Mouse (Mus musculus) heart, embryonic 14.5 days (tissue): Measurements from ENCODE around the gene Sptlc3. TPM values are rescaled to one million over a fixed set of nuclear protein-coding genes. Genes with fewer than 3 reads are reported as not detected.

Experiments used
- ATAC-seq: fragments of 200-750 bp; cut with Nextera tagmentation; 2 replicates; pipeline ENCODE4 v1.8.0; 2017; ENCODE audit warnings: low read depth, moderate TSS enrichment; ENCODE audit not compliant: insufficient number of reproducible peaks, insufficient read depth, low FRiP score
- H3K27ac ChIP-seq, 2 experiments: fragments of 200-500 bp in 1 of 2; fragments of 300-500 bp in 1 of 2; sonication (generic) in 1 of 2; replicated peaks in 1 of 2; 2 replicates each; pipeline ENCODE4 v1.5.1; 2012 to 2014; ENCODE audit warnings: low read depth in 2 of 2, low read length in 2 of 2, control low read depth in 1 of 2, mild to moderate bottlenecking in 1 of 2, mixed read lengths in 1 of 2; ENCODE audit not compliant: control insufficient read depth in 1 of 2, insufficient read depth in 1 of 2
- H3K27me3 ChIP-seq: fragments of 300-500 bp; sonication (generic); 2 replicates; pipeline ENCODE4 v1.6.1; 2014; ENCODE audit warnings: mild to moderate bottlenecking, low read length, control low read depth; ENCODE audit not compliant: control insufficient read depth, insufficient read depth
- H3K36me3 ChIP-seq: fragments of 300-500 bp; sonication (generic); 2 replicates; pipeline ENCODE4 v1.6.1; 2014; ENCODE audit warnings: mild to moderate bottlenecking, control low read depth, low read length, mixed read lengths; ENCODE audit not compliant: control insufficient read depth, insufficient read depth
- H3K4me1 ChIP-seq, 2 experiments: fragments of 200-500 bp in 1 of 2; fragments of 300-500 bp in 1 of 2; sonication (generic) in 1 of 2; 2 replicates each; pipeline ENCODE4 v1.6.1; 2012 to 2014; ENCODE audit warnings: low read length in 2 of 2, control low read depth in 1 of 2, mixed read lengths in 1 of 2; ENCODE audit not compliant: control insufficient read depth in 2 of 2, insufficient read depth in 2 of 2
- H3K4me2 ChIP-seq: fragments of 300-500 bp; sonication (generic); 2 replicates; pipeline ENCODE4 v1.6.1; 2014; ENCODE audit warnings: mild to moderate bottlenecking, low read length
- H3K4me3 ChIP-seq, 2 experiments: fragments of 200-500 bp in 1 of 2; fragments of 300-500 bp in 1 of 2; sonication (generic) in 1 of 2; 2 replicates each; pipeline ENCODE4 v1.5.1; 2012 to 2014; ENCODE audit warnings: low read length in 2 of 2, mild to moderate bottlenecking in 2 of 2, control low read depth in 1 of 2, low read depth in 1 of 2, moderate library complexity in 1 of 2; ENCODE audit not compliant: control insufficient read depth in 1 of 2, insufficient read depth in 1 of 2
- H3K9ac ChIP-seq: fragments of 300-500 bp; sonication (generic); 2 replicates; pipeline ENCODE4 v1.6.1; 2014; ENCODE audit warnings: mild to moderate bottlenecking, low read length
- H3K9me3 ChIP-seq: fragments of 300-500 bp; sonication (generic); 2 replicates; pipeline ENCODE4 v1.6.1; 2016; ENCODE audit warnings: low read length, control low read depth; ENCODE audit not compliant: control insufficient read depth
- WGBS: fragments of 180-500 bp; shearing (Covaris S2); extraction: QIAGEN DNeasy Blood & Tissue Kit; methylation state at CpG from one replicate; pipeline ENCODE4 v1.1.7; 2014; 5-methylcytosine and 5-hydroxymethylcytosine counted together
- polyA plus RNA-seq: library from polyadenylated mRNA; unstranded; fragments of >200 nt; fragmentation: Nextera tagmentation; extraction: Ambion mirVana; gene quantifications from 2 replicates; pipeline ENCODE4 v1.2.1, GENCODE M21; 2014

Gene Sptlc3
- polyA plus RNA-seq, 1 experiment from 2014 or later = not detected

DNA sequence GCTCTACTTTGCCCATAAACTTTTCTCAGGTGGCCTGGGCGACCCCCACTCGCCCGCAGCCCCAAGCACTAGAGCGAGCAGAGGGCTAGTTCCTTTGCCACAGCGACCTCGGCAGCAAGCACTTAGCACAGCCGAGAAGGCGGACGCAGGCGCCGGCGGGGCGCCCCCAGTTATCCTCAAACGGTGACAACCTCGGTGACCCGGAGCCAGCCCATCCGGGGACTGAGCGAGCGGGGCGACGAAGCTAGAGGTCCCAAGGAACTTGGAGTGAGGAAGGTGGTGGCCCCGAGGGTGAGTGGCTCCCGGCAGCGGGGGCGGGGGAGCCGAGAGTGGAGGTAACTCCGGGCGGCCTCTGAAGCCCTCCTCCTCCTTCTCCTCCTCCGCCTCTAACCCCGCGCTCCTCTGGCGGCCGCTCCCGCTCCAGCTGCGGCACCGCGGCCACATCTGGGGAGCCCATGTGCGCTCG lies 184.1 kb downstream of the Sptlc3 start, which contains the start of gene Ism1:
Ism1 (plus strand) TSS at position 370 of the 466 bp plus-strand sequence.
- Histone ChIP-seq H3K27me3 (peaks cover 18% of the 10 kb centered on the region), H3K4me2 (peak within 1 kb of the TSS; percentile 97), H3K4me3 (peak within 1 kb of the TSS; percentile 73 to 84), H3K4me1 (peaks cover 0 to 6% of the 10 kb centered on the region in 2 experiments; a peak in 3 of 4 replicates), H3K36me3 (no peaks in the 10 kb centered on the region), H3K9me3 (no peaks in the 10 kb centered on the region), H3K27ac (peak within 1 kb of the TSS in 1 of 2 experiments; percentile 45; a peak in 1 of 4 replicates), H3K9ac (peak within 1 kb of the TSS; percentile 79)
- 0% methylated on average over 32 of the region's 39 CpGs for WGBS
- ATAC-seq = peak; percentile 27; the same call in 1 of the 2 replicates

DNA sequence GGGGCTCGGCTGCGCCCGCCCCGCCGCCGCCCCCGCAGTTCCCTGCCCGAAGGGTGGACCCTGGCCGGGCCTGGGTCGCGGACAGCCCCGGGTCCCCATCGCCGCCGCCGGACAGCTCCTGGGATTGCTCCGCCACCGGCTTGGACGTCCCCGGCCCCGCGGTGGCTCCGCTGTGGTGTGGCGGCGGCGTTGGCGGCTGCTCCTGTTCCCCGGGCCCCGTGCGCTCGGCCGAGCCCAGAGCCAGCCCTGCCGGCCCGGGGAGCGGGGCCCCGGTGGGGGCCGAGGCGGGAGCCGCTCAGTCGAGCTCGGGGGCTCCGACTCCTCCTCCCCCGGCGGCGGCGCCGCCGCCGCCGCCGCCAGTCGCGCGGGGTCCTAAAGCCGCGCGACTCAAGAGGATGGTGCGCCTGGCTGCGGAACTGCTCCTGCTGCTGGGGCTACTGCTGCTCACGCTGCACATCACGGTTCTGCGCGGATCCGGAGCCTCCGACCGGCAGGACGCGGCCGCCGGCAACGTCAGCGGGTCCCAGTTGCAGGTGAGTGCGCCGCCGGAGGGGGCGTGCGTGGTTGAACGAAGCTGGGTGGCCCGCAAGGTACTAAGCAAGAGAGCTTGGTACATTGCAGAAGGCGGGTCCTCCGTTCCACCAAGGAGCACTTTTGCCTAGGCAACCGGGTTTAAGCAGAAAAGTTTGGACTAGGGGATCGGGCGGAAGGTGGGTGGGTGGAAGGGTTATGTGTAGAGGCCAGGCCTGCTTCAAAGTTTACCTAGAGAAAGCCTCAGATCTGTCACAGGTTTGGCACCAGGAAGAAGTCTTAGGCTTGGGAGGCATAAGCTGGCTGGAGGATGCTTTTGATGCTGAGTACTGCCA lies 184.8 kb downstream of the Sptlc3 start:
- H3K9ac ChIP-seq = peak overlapping the region; percentile 79
- H3K9me3 ChIP-seq = no peaks in the 10 kb centered on the region
- WGBS = under 1% methylated on average over 75 of the region's 84 CpGs

DNA sequence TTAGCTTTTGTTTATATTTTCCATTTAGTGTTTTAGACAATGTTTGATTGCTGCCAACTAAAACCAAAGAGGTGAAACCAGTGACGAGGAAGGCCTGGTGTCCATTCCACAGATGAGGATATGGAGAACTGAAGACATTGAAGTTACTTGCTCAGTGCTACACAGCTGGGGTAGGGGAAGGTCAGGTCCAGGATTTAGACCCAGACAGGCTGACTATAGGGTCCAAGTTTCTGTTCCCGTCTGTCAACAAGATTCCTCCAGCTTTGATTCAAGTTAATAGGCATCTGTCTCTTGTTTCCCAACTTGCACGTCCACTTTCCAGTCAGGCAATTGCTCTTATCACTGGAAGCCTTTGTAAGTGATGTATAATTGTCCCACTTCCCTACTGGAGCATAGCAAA lies 188.8 kb downstream of the Sptlc3 start:
- peaks cover 6% of the 10 kb centered on the region for H3K27me3 ChIP-seq
- no peak for ATAC-seq
- no peaks in the 10 kb centered on the region; a peak in 1 of 4 replicates for H3K4me1 ChIP-seq
- no peak overlapping the region for H3K27ac ChIP-seq
- no peak overlapping the region for H3K4me3 ChIP-seq
- H3K4me2 ChIP-seq = no peak overlapping the region
- H3K36me3 ChIP-seq = no peaks in the 10 kb centered on the region
- WGBS = 44% methylated on average over 3 of the region's 3 CpGs
- no peak overlapping the region for H3K9ac ChIP-seq
- H3K9me3 ChIP-seq = no peaks in the 10 kb centered on the region

More for the DNA sequence above, 184.8 kb downstream of the Sptlc3 start:
- Histone ChIP-seq H3K4me2 (peak overlapping the region; percentile 97), H3K27ac (peak overlapping the region in 1 of 2 experiments; percentile 45; a peak in 1 of 4 replicates), H3K4me1 (peaks cover 0 to 6% of the 10 kb centered on the region in 2 experiments; a peak in 3 of 4 replicates), H3K4me3 (peak overlapping the region; percentile 73 to 84), H3K27me3 (peaks cover 18% of the 10 kb centered on the region), H3K36me3 (no peaks in the 10 kb centered on the region)
- ATAC-seq = peak; percentile 86

Other genes starting within 250 kb of the Sptlc3 start
- gene Ism1, start 184.3 kb downstream of the Sptlc3 start, polyA plus RNA-seq = 0.22 and 0.41 TPM in 2 replicates